Mouse (Mus musculus) retina, postnatal 1 day (tissue): ENCODE measurements around the gene Gbe1.

Experiments used
- DNase-seq: peaks from one replicate; pipeline ENCODE4 v3.0.0-alpha.2; 2012

Gbe1 gene

DNA sequence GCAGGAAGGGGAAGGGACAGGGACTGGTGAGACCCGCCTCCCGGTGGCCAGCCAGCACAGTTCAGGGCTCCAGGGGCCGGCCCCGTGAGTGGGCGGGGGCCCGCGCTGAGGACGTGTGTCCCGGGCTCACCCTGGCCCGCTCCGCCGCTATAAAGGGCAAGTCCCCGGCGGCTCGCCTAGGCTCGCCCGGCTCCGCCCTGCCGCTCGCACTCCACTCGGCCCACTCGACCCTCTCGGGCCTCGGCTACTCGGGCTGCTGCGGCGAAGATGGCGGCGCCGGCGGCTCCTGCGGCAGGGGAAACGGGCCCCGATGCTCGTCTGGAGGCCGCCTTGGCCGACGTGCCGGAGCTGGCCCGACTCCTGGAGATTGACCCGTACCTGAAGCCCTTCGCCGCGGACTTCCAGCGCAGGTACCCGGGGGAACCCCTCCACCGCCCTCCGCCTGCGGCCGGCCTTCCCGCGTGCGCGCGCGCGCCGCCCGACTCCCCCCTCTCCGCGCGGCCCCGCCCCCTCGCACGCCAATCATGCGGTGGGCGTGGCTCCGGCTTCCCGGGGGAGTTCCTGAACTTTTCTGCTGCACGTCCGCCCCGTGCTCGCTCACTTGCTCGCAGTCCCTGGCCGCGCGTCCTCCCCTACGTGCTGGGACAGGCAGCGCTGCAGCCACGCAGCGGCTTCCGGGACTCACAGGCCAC, at the start of gene Gbe1:
Gbe1 (plus strand) TSS at position 64 of the 692 bp plus-strand sequence.
- DNase-seq = peak; percentile 95

GRCm38 (mm10) chr16:70310691-70311090, 3.1 kb upstream of the Gbe1 start:
- no peak for DNase-seq

DNA sequence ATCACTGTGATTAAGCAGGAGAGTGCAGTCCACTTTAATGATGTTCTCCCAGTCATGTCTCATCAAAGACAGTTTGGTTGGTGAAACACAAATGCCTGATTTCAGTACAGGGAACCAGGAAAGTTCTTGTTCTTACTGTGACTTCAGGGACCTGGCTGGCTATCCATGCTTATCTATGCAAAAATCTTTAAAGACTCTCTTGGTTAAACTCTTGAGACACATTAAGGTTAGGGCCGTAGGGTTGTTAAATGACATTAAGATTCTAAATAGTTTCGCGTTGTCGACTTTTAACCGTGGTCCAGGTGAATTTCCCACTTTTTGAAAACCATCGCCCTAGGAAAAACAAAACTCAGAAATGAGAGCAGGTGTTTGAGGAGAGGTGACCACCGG, 258 bp upstream of the Gbe1 start:
- no peak for DNase-seq

DNA sequence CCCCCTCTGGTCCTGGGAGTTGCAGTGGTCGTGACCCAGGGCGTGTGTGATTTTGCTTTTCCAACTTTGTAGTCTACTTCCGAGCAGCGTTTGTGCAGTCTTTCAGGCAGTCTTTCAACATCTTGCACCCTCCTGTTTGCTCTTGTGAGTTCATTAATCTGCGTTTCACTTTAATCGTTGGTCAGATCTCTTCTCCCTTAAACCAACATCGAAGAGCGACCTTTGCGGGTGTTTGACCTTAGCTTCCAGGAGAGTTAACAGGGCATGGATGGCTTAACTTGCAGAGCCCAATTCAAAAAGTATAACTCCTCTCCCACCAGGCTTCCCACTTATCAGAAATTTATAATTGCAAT, 805 bp downstream of the Gbe1 start:
- no peak for DNase-seq

GRCm38 (mm10) chr16:70315261-70315660, 1.5 kb downstream of the Gbe1 start:
- DNase-seq = peak; percentile 42

- peak; percentile 91 for DNase-seq
These were observed 2.2 kb downstream of the Gbe1 start for GRCm38 (mm10) chr16:70315862-70316390.

DNA sequence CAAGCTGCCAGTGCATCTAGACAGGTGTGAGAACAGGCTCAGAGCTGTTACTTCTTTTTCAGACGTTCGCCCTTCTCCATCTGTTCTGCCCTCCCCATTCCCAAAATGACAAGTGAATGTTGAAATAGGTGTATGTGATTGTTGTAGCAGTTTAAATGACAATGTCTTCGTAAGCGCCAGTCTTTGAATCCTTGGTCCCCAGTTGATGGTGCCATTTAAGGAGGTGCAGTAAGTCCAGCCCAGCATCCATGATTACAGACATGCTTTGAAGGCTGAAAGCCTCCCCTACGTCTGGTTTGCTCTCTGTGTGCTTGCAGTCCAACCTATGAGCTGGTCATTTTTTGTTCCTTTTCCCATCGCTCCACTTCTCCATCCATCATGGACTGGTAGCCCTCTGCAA, 5.6 kb downstream of the Gbe1 start:
- DNase-seq = no peak

- DNase-seq = no peak
These were observed 7.0 kb downstream of the Gbe1 start for GRCm38 (mm10) chr16:70320612-70321280.

DNA sequence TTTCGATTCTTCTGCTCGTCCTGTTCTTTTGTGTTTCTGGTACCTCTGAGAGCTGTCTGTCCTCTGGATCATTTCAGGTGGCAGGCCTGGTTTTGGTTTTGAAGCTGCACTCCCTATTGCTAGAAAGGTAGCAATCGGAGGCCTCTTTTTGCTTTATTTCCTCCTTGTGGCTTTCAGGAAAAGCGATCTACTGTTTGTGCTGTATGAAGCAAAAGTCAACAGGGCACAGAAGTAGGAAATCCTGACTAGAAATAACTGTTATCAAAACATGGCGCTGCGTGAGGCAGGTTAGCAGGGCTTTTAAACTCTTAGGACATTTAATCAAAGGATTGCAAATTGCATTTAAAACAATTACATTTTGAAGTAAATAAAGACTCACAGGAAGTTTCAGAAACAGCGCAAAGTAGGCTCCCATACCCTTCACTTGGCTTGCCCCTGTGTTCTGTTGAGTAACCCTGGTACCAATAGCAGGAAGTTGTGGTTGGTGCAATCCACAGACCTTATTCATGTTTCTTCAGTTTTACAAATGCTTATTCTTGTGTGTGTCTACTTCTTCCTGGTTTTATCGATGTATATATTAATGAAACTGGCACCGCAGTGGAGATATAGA, 12.7 kb downstream of the Gbe1 start:
- no peak for DNase-seq

- no peak for DNase-seq
These were observed 14.8 kb downstream of the Gbe1 start for GRCm38 (mm10) chr16:70328566-70328965.

GRCm38 (mm10) chr16:70329036-70329435, 15.3 kb downstream of the Gbe1 start:
- peak; percentile 67 for DNase-seq

GRCm38 (mm10) chr16:70329471-70329870, 15.7 kb downstream of the Gbe1 start:
- DNase-seq = no peak

DNA sequence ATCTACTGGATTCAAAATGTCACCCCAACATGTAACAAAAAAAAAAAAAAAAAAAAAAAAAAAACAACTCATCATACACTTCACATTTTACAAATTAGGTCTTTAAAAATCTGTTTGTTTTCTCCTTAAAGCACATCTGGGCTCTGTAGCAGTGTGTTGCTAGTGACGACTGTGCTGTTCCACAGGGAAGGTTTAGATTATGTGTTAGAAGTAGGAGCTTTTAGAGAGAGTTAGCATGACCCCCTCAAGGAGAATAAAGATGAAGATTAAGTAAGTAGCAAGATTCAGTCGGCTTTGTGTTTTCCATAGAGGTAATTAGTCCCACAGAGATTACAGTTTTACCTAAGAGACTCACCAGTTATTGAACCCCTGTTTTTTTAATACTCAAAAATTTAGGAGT, 16.3 kb downstream of the Gbe1 start:
- no peak for DNase-seq

DNA sequence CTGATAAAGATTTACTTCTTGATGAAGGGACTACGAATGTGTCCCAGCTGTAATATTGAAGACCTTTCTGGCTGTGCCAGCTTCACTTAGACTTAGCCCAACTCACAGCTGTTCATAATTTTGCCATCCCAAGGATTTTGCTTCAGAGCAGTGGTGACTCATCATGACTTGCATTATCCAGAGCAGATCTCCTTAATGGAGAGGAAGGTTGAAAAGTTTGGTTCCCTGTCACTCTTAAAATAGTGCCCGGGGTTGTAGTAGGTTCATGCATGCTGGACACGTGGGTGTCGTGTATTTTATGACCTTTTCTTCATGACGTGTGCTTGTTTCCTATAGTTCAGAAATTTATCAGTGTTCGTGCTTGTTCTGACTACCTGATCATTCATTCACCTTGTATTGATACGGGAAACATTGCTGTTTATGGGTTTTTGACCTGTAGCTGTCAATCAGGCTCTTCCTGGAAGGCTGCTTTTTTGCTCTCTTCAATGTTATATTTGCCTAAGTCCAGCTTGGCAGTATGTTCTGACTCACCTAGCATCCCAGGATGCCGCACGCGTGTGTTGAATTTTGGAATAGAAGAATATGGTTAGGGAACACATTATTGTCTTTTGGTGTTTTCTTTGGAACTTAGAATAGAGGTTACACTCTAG, 17.0 kb downstream of the Gbe1 start:
- no peak for DNase-seq

GRCm38 (mm10) chr16:70334812-70335211, 21.1 kb downstream of the Gbe1 start:
- DNase-seq = no peak

GRCm38 (mm10) chr16:70335472-70335871, 21.7 kb downstream of the Gbe1 start:
- DNase-seq = no peak

- no peak for DNase-seq
These were observed 23.9 kb downstream of the Gbe1 start for GRCm38 (mm10) chr16:70337661-70338060.

DNA sequence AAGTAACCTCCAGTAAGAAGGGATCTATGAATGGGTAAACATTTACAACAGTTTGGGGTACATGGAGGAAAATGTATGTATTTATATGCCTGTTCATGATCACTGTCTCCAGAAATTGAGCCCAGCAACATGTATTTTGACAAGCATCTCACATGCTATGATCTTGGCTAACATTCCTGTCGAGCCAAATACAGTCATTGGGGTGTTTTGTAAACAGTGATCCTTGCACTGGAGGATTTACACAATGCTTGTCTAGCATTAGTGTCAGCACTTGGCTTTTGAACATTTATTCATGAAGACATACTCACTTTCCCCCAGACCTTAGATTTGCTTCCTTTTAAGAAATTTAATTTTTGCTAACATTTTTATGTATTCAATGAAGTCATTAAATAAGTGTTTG, 30.7 kb downstream of the Gbe1 start:
- DNase-seq = no peak

DNA sequence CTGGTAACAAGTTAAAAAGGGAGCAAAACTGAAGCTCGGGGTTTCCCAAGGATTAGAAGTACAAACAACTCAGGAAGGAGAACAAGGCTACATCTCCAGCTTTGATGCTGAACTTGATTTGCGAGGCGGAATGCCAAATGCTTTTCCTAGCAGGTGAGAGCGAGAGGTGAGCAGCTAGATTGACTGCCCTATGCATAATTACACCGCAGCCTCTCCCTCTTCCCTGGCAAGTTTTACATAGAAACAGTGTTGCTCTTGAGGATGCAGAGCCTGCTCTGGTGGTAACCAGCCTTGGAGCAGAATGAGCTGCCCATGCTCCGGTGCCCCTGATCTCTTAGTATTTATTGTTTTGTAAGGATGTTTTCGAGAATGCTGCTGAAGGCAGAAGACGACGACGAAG, 31.9 kb downstream of the Gbe1 start:
- DNase-seq = no peak

DNA sequence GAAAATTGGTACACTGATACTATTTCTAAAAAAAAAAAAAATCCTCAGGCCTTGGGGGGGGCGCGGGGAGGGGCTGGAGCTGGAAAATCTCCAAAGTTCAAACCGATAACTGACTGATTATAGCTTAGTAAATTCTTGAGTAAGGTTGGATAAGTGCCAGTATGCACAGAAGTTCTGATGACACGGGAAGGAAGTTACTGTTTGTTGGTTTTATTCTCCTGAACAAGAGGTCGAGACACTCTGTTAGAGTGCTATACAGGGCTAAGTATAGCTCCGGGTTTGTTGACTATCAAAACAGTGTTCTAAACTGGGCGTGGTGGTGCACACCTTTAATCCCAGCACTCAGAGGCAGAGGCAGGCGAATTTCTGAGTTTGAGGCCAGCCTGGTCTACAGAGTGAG, 36.3 kb downstream of the Gbe1 start:
- DNase-seq = no peak

GRCm38 (mm10) chr16:70351641-70352280, 38.0 kb downstream of the Gbe1 start:
- peak; percentile 43 for DNase-seq

DNA sequence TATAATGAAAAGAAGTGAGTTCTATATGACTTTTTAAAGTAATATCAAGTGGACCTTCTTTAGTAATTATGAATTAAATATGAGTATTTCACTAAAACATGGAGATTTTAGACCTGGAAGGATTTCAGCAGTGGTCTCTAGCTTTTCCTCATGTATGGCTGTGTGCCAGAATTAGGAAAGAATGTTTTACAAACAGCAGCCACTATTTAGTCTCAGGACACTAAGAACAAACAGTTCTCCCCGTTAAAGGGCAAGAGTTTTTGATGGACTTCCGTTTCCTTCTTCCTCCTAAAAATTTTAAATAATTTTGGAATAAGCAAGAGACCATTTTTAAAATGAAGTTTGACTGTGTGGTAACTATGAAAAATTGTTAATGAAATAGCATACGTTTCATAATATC, 38.8 kb downstream of the Gbe1 start:
- peak; percentile 18 for DNase-seq

DNA sequence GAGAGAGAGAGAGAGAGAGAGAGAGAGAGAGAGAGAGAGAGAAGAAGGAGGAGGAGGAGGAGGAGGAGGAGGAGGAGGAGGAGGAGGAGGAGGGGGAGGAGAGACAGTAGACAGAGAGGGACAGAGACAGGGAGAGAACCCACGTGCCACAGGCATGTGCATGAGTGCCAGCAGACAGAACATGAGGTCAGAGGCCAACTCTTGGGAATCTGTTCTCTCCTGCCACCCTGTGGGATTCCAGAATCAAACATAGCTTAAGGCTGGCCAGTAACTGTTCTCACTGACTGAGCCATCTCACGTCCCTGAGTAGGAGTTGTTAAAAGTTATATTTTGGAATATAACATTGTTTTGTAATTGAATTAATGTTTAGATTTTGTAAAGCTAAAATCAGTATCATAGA, 39.3 kb downstream of the Gbe1 start:
- peak; percentile 63 for DNase-seq
